Mouse (Mus musculus): ENCODE measurements around the gene Trrap.

DNA sequence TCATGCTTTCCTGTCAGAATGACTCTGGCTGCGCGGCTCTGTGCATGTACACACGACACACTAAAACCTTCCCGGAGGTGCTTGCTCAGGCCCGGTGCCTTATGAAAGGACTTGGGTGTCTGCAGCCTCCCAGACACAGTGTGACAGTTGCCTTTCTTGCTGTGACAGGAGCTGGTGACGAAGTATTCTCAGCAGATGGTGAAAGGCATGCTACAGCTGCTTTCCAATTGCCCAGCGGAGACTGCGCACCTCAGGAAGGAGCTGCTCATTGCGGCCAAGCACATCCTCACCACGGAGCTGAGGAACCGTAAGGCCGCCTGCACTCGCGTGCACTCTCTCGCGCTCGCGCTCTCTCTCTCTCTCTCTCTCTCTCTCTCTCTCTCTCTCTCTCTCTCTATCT is 18.9 kb downstream of the Trrap start:
- TF ChIP-seq POLR2A (IDR thresholded peaks at IDR 0.05; ENCODE audit: low read depth, low read length) (no peak), CTCF (IDR thresholded peaks at IDR 0.05; ENCODE audit: extremely low read depth, insufficient read length, insufficient replicate concordance, low read depth, low read length) (no peak)

All from small intestine, adult 2 months (tissue).